6 mouse cellular contexts compared by ENCODE assay signal in genomic region chr1:72248226-72248737, GRCm38 (mm10). TPM values are rescaled to one million over a fixed set of nuclear protein-coding genes. Genes with fewer than 3 reads are reported as not detected.
"Had no signal": no experiment of that assay in that cellular context is flagged by ENCODE, and none has a peak within 500 bp of the region (broad histone marks: within the 10 kb centered on the region; RNA-seq: fewer than 3 reads in every experiment).

No protein-coding gene starts in this region.

RNA-seq across cellular contexts. Expression of gene Tmem169, which starts 35.9 kb away (rescaled TPM):
- total RNA-seq: heart, postnatal 14 days; heart, postnatal 25 days; heart, postnatal 36 days; hematopoietic stem cell, adult 5-6 weeks had no signal
- polyA plus RNA-seq: heart, postnatal 0 days; inflammation-experienced regulatory T-cells, adult 6 months had no signal

RNA-seq across cellular contexts. Expression of gene Mreg, which starts 36.2 kb away (rescaled TPM):
- total RNA-seq: hematopoietic stem cell, adult 5-6 weeks had no signal
